Mouse (Mus musculus) brain, embryonic 14.5 days (tissue): ENCODE data around the gene Atad3a.

Experiments
- CTCF ChIP-seq: fragments of 200-500 bp; IDR thresholded peaks from 2 replicates; pipeline ENCODE4 v1.5.1; 2012; ENCODE audit warnings: inconsistent platforms, mild to moderate bottlenecking, moderate library complexity, borderline replicate concordance; ENCODE audit not compliant: insufficient read depth, insufficient read length; ENCODE audit errors: extremely low read depth
- POLR2A ChIP-seq: fragments of 200-500 bp; IDR thresholded peaks from 2 replicates; pipeline ENCODE4 v1.6.1; 2012; ENCODE audit warnings: mild to moderate bottlenecking, inconsistent platforms, borderline replicate concordance; ENCODE audit not compliant: poor library complexity, insufficient read depth, insufficient read length, severe bottlenecking; ENCODE audit errors: extremely low read depth

GRCm38 (mm10) chr4:155733267-155733666, 27.6 kb downstream of the Atad3a start:
- TF ChIP-seq POLR2A (no peak), CTCF (no peak)
